In the genomic region with DNA sequence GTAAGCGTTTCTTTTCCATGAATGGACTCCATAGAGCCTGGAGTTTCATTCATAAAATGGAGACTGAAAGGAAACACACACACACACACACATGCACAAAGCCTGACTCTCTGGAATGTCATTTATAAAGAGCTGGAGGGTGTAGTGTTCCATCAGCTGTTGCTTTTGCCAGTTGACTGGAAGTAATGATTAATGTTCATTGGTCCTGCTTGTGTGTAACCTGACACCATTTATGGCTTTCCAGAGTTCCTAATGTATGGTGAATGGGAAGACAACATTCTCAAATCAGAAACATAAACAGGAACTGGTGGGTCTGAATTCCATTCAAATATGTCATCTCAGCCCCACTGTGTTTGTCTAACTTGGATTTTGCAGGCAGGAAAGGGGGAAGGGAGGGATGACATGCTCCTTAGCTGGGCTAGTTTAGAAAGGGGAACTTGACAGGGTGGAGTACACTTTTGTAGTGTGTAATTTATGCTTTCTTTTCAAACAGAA, we compare ENCODE assay signal across 9 mouse cellular contexts.
DNase-seq lines count a peak whose midpoint lies in the region.
"Had no signal": no experiment of that assay in that cellular context is flagged by ENCODE, and none has a peak within 500 bp of the region (broad histone marks: within the 10 kb centered on the region; RNA-seq: fewer than 3 reads in every experiment).

No protein-coding gene starts in this region.

- no peak overlapping the region for H3K27ac ChIP-seq in hindbrain, embryonic 10.5 days

- no peak overlapping the region for H3K4me3 ChIP-seq in hindbrain, embryonic 10.5 days
- H3K4me3 ChIP-seq: megakaryocyte, embryonic 14.5 days had no signal

- peak; percentile 63 for DNase-seq in 3134 (ENCODE audit: extremely low read depth, insufficient read length, low spot score)
- DNase-seq in embryo, embryonic 10.5 days (ENCODE audit: low spot score): peak; percentile 88
- DNase-seq in hindbrain, embryonic 10.5 days (ENCODE audit: low spot score): peak; percentile 65
- DNase-seq in lung, postnatal 36 days: peak; percentile 6
- no peak for DNase-seq in gastrocnemius, adult 18-20 months (ENCODE audit: low spot score)
- DNase-seq in cerebellum, postnatal 25 days: no peak
- no peak for DNase-seq in layer of hippocampus, postnatal 25 days (ENCODE audit: extremely low spot score in 1 of 2, low spot score in 1 of 2)
- no peak for DNase-seq in left cerebral cortex, postnatal 36 days (ENCODE audit: low spot score in 2 of 2)

- intact Hi-C loops in left cerebral cortex, postnatal 36 days (cut with DNase I): no loop called here

- no peaks in the 10 kb centered on the region for H3K36me3 ChIP-seq in hindbrain, embryonic 10.5 days

- H3K27me3 ChIP-seq in hindbrain, embryonic 10.5 days (ENCODE audit: insufficient read depth, poor library complexity, severe bottlenecking): no peaks in the 10 kb centered on the region
- H3K27me3 ChIP-seq: megakaryocyte, embryonic 14.5 days had no signal

- no peaks in the 10 kb centered on the region for H3K9me3 ChIP-seq in hindbrain, embryonic 10.5 days
- H3K9me3 ChIP-seq: megakaryocyte, embryonic 14.5 days had no signal

- WGBS in hindbrain, embryonic 10.5 days: 6% methylated on average over 1 of the region's 1 CpGs

- peaks cover 11% of the 10 kb centered on the region for H3K4me1 ChIP-seq in hindbrain, embryonic 10.5 days (replicated peaks)
- H3K4me1 ChIP-seq: megakaryocyte, embryonic 14.5 days had no signal

Comparison
In these comparisons a context has a peak if more than half of its experiments do, and no peak if none do; other contexts are left out.
1. DNase-seq: peak in 3134 (single experiment), embryo, embryonic 10.5 days (single experiment), hindbrain, embryonic 10.5 days (single experiment) and lung, postnatal 36 days (single experiment); none in gastrocnemius, adult 18-20 months (single experiment), cerebellum, postnatal 25 days (0 of 2), layer of hippocampus, postnatal 25 days (0 of 2) and left cerebral cortex, postnatal 36 days (0 of 2).